31 mouse cellular contexts compared by ENCODE assay signal in genomic region chr3:38843000-38843538, GRCm38 (mm10). TPM values are rescaled to one million over a fixed set of nuclear protein-coding genes. Genes with fewer than 3 reads are reported as not detected.
DNase-seq lines count a peak whose midpoint lies in the region; ATAC-seq and TF ChIP-seq lines count a peak whose summit lies in the region.
"Had no signal": no experiment of that assay in that cellular context is flagged by ENCODE, and none has a peak within 500 bp of the region (broad histone marks: within the 10 kb centered on the region; RNA-seq: fewer than 3 reads in every experiment).

No protein-coding gene starts in this region.

- DNase-seq in hindbrain, embryonic 10.5 days (ENCODE audit: low spot score) = peak; percentile 34
- peak; percentile 5 for DNase-seq in midbrain, postnatal 0 days (ENCODE audit: low spot score)
- DNase-seq in embryo, embryonic 10.5 days (ENCODE audit: low spot score) = peak; percentile 58
- DNase-seq in retina, postnatal 1 day = peak; percentile 88
- no peak for DNase-seq in lung, postnatal 25 days (ENCODE audit: low spot score)
- DNase-seq: adrenal gland, adult 2 months; adrenal gland, postnatal 36 days; cerebellum, adult 2 months; cerebellum, postnatal 14 days; gastrocnemius, postnatal 25 days; heart, adult 11 months; kidney, adult 8-10 months; kidney, postnatal 4 days; layer of hippocampus, postnatal 36 days; left cerebral cortex, postnatal 4 days; liver, postnatal 0 days; thymus, adult 2 months; thymus, postnatal 36 days had no signal

- H3K9ac ChIP-seq in hindbrain, embryonic 13.5 days = no peak overlapping the region
- no peak overlapping the region for H3K9ac ChIP-seq in midbrain, postnatal 0 days (replicated peaks; ENCODE audit: low read length, poor library complexity, severe bottlenecking)
- no peak overlapping the region for H3K9ac ChIP-seq in midbrain, embryonic 15.5 days
- H3K9ac ChIP-seq: embryonic facial prominence, embryonic 15.5 days; forebrain, embryonic 13.5 days; heart, embryonic 15.5 days; liver, embryonic 12.5 days; liver, postnatal 0 days; neural tube, embryonic 13.5 days had no signal

- WGBS in hindbrain, embryonic 10.5 days = 47% methylated on average over 7 of the region's 7 CpGs
- WGBS in hindbrain, embryonic 13.5 days = 35% methylated on average over 7 of the region's 7 CpGs
- 55% methylated on average over 7 of the region's 7 CpGs for WGBS in midbrain, postnatal 0 days
- WGBS in midbrain, embryonic 15.5 days = 46% methylated on average over 7 of the region's 7 CpGs

- no peak overlapping the region for H3K4me3 ChIP-seq in hindbrain, embryonic 10.5 days
- no peak overlapping the region for H3K4me3 ChIP-seq in hindbrain, embryonic 13.5 days
- no peak overlapping the region for H3K4me3 ChIP-seq in midbrain, postnatal 0 days (ENCODE audit: low read depth, low read length)
- no peak overlapping the region for H3K4me3 ChIP-seq in midbrain, embryonic 15.5 days
- H3K4me3 ChIP-seq: embryonic facial prominence, embryonic 15.5 days; forebrain, embryonic 13.5 days; heart, embryonic 10.5 days; heart, embryonic 15.5 days; liver, embryonic 12.5 days; neural tube, embryonic 13.5 days had no signal

- H3K4me2 ChIP-seq in hindbrain, embryonic 13.5 days = no peak overlapping the region
- H3K4me2 ChIP-seq in midbrain, postnatal 0 days (ENCODE audit: low read depth, low read length, poor library complexity, severe bottlenecking) = no peak overlapping the region
- H3K4me2 ChIP-seq in midbrain, embryonic 15.5 days = no peak overlapping the region
- H3K4me2 ChIP-seq: embryonic facial prominence, embryonic 15.5 days; forebrain, embryonic 13.5 days; heart, embryonic 15.5 days; liver, embryonic 12.5 days; neural tube, embryonic 13.5 days had no signal

- H3K27me3 ChIP-seq in hindbrain, embryonic 10.5 days (ENCODE audit: insufficient read depth, poor library complexity, severe bottlenecking) = no peaks in the 10 kb centered on the region
- no peaks in the 10 kb centered on the region for H3K27me3 ChIP-seq in hindbrain, embryonic 13.5 days
- H3K27me3 ChIP-seq in midbrain, postnatal 0 days (ENCODE audit: insufficient read depth, low read length) = no peaks in the 10 kb centered on the region
- H3K27me3 ChIP-seq in midbrain, embryonic 15.5 days (replicated peaks) = no peaks in the 10 kb centered on the region
- H3K27me3 ChIP-seq: embryonic facial prominence, embryonic 15.5 days; forebrain, embryonic 13.5 days; heart, embryonic 15.5 days; liver, embryonic 12.5 days; neural tube, embryonic 13.5 days had no signal

- H3K36me3 ChIP-seq in hindbrain, embryonic 10.5 days = no peaks in the 10 kb centered on the region
- H3K36me3 ChIP-seq in hindbrain, embryonic 13.5 days = no peaks in the 10 kb centered on the region
- H3K36me3 ChIP-seq in midbrain, postnatal 0 days (ENCODE audit: insufficient read depth, low read length) = no peaks in the 10 kb centered on the region
- H3K36me3 ChIP-seq in midbrain, embryonic 15.5 days (replicated peaks) = no peaks in the 10 kb centered on the region
- H3K36me3 ChIP-seq: embryonic facial prominence, embryonic 15.5 days; heart, embryonic 10.5 days; heart, embryonic 15.5 days; liver, embryonic 12.5 days; neural tube, embryonic 13.5 days had no signal

- peaks cover 36% of the 10 kb centered on the region for H3K4me1 ChIP-seq in hindbrain, embryonic 10.5 days (replicated peaks)
- peaks cover 8% of the 10 kb centered on the region; the same call in 1 of the 2 replicates for H3K4me1 ChIP-seq in hindbrain, embryonic 13.5 days (replicated peaks)
- no peaks in the 10 kb centered on the region for H3K4me1 ChIP-seq in midbrain, postnatal 0 days (ENCODE audit: insufficient read depth, low read length)
- H3K4me1 ChIP-seq in midbrain, embryonic 15.5 days = no peaks in the 10 kb centered on the region

- no peak for TF ChIP-seq CTCF in midbrain, postnatal 0 days (IDR thresholded peaks at IDR 0.05)

- H3K27ac ChIP-seq in hindbrain, embryonic 10.5 days = peak overlapping the region; percentile 78
- no peak overlapping the region for H3K27ac ChIP-seq in hindbrain, embryonic 13.5 days
- H3K27ac ChIP-seq in midbrain, postnatal 0 days (ENCODE audit: low read depth, low read length) = no peak overlapping the region
- no peak overlapping the region for H3K27ac ChIP-seq in midbrain, embryonic 15.5 days
- H3K27ac ChIP-seq: embryonic facial prominence, embryonic 15.5 days; forebrain, embryonic 13.5 days; heart, embryonic 10.5 days; heart, embryonic 15.5 days; kidney, postnatal 0 days; liver, embryonic 12.5 days; neural tube, embryonic 13.5 days had no signal

- H3K9me3 ChIP-seq in hindbrain, embryonic 10.5 days = peaks cover 9% of the 10 kb centered on the region; the same call in 1 of the 2 replicates
- no peaks in the 10 kb centered on the region for H3K9me3 ChIP-seq in hindbrain, embryonic 13.5 days
- no peaks in the 10 kb centered on the region for H3K9me3 ChIP-seq in midbrain, postnatal 0 days (ENCODE audit: low read length)
- H3K9me3 ChIP-seq in midbrain, embryonic 15.5 days = no peaks in the 10 kb centered on the region
- H3K9me3 ChIP-seq: embryonic facial prominence, embryonic 15.5 days; heart, embryonic 10.5 days; heart, embryonic 15.5 days; liver, embryonic 12.5 days had no signal

- no peak for ATAC-seq in hindbrain, embryonic 13.5 days (ENCODE audit: low FRiP score)
- ATAC-seq in midbrain, postnatal 0 days (ENCODE audit: low FRiP score) = no peak
- ATAC-seq in midbrain, embryonic 15.5 days (replicated peaks) = no peak
- ATAC-seq: activated CD4-positive, CD25-positive, alpha-beta regulatory T cell, adult 4 months; CD4-positive, CD25-positive, alpha-beta regulatory T cell, adult 4 months; forebrain, embryonic 13.5 days; intestine, embryonic 16.5 days; liver, embryonic 12.5 days; liver, postnatal 0 days; lung, postnatal 0 days had no signal

RNA-seq across cellular contexts. Expression of gene Fat4, which starts 43.7 kb away (rescaled TPM):
- 6.6 and 10.3 TPM in 2 replicates for polyA plus RNA-seq in hindbrain, embryonic 10.5 days (2016; fragmentation: Nextera tagmentation; extraction: Ambion mirVana)
- polyA plus RNA-seq in hindbrain, embryonic 13.5 days (2015; fragmentation: Nextera tagmentation; extraction: Ambion mirVana) = 9.9 and 10.0 TPM in 2 replicates
- 79.1 and 91.4 TPM in 2 replicates for total RNA-seq in midbrain, postnatal 0 days (2014; rRNA removed)
- 4.0 and 5.0 TPM in 2 replicates for polyA plus RNA-seq in midbrain, postnatal 0 days (2015; fragmentation: Nextera tagmentation; extraction: Ambion mirVana)
- 8.2 and 9.2 TPM in 2 replicates for polyA plus RNA-seq in midbrain, embryonic 15.5 days (2015; fragmentation: Nextera tagmentation; extraction: Ambion mirVana)
- polyA plus RNA-seq: activated CD4-positive, CD25-positive, alpha-beta regulatory T cell, adult 4 months; CD4-positive, CD25-positive, alpha-beta regulatory T cell, adult 4 months had no signal
